Mouse (Mus musculus): ENCODE data around the gene Fcf1. TPM values are rescaled to one million over a fixed set of nuclear protein-coding genes. Genes with fewer than 3 reads are reported as not detected.

The Fcf1 gene
- polyA plus RNA-seq, 1 experiment from 2014 or later: 147 TPM

GRCm38 (mm10) chr12:84968831-84969655, 1.7 kb upstream of the Fcf1 start:
- H3K4me1 ChIP-seq (ENCODE audit: insufficient read depth): peaks cover 7% of the 10 kb centered on the region; the same call in 1 of the 2 replicates
- H3K4me2 ChIP-seq: peak overlapping the region; percentile 97
- peaks cover 16% of the 10 kb centered on the region for H3K36me3 ChIP-seq (ENCODE audit: insufficient read depth)
- WGBS: 74% methylated on average over 16 of the region's 16 CpGs
- ATAC-seq (ENCODE audit: insufficient read depth): no peak
- DNase-seq: no peak
- peak overlapping the region; percentile 82 for H3K4me3 ChIP-seq (ENCODE audit: low read depth, low read length)
- H3K9ac ChIP-seq: peak overlapping the region; percentile 82
- H3K9me3 ChIP-seq (ENCODE audit: low read depth, low read length): no peaks in the 10 kb centered on the region
- H3K27me3 ChIP-seq (ENCODE audit: insufficient read depth, low read length): no peaks in the 10 kb centered on the region
- H3K27ac ChIP-seq (ENCODE audit: low read depth): no peak overlapping the region
- no peak for TF ChIP-seq CTCF (IDR thresholded peaks at IDR 0.05; ENCODE audit: low read depth)

GRCm38 (mm10) chr12:84969656-84970427, 855 bp upstream of the Fcf1 start:
- Histone ChIP-seq H3K27ac (ENCODE audit: low read depth) (peak overlapping the region; percentile 50; the same call in 1 of the 2 replicates), H3K27me3 (ENCODE audit: insufficient read depth, low read length) (no peaks in the 10 kb centered on the region), H3K4me3 (ENCODE audit: low read depth, low read length) (peak overlapping the region; percentile 82), H3K4me2 (peak overlapping the region; percentile 97), H3K36me3 (ENCODE audit: insufficient read depth) (peaks cover 20% of the 10 kb centered on the region), H3K4me1 (ENCODE audit: insufficient read depth) (peaks cover 7% of the 10 kb centered on the region; the same call in 1 of the 2 replicates), H3K9me3 (ENCODE audit: low read depth, low read length) (no peaks in the 10 kb centered on the region), H3K9ac (peak overlapping the region; percentile 82)
- DNase-seq: no peak
- WGBS: 17% methylated on average over 15 of the region's 15 CpGs
- TF ChIP-seq CTCF (IDR thresholded peaks at IDR 0.05; ENCODE audit: low read depth): no peak
- peak; percentile 28; the same call in 1 of the 2 replicates for ATAC-seq (ENCODE audit: insufficient read depth)

- H3K9ac ChIP-seq: no peak overlapping the region
- no peak for DNase-seq
- H3K36me3 ChIP-seq (ENCODE audit: insufficient read depth): peaks cover 89% of the 10 kb centered on the region
- TF ChIP-seq CTCF (IDR thresholded peaks at IDR 0.05; ENCODE audit: low read depth): no peak
- no peak overlapping the region for H3K4me3 ChIP-seq (ENCODE audit: low read depth, low read length)
- no peaks in the 10 kb centered on the region for H3K4me1 ChIP-seq (ENCODE audit: insufficient read depth)
- no peak overlapping the region for H3K27ac ChIP-seq (ENCODE audit: low read depth)
- no peaks in the 10 kb centered on the region for H3K27me3 ChIP-seq (ENCODE audit: insufficient read depth, low read length)
- H3K4me2 ChIP-seq: no peak overlapping the region
- ATAC-seq (ENCODE audit: insufficient read depth): no peak
- H3K9me3 ChIP-seq (ENCODE audit: low read depth, low read length): no peaks in the 10 kb centered on the region
- 85% methylated on average over 2 of the region's 2 CpGs for WGBS
Measured at GRCm38 (mm10) chr12:84979264-84979862, 8.7 kb downstream of the Fcf1 start.

GRCm38 (mm10) chr12:84989456-84989855, 18.8 kb downstream of the Fcf1 start:
- H3K9ac ChIP-seq: no peak overlapping the region
- no peak overlapping the region for H3K4me3 ChIP-seq (ENCODE audit: low read depth, low read length)
- H3K4me2 ChIP-seq: no peak overlapping the region
- H3K36me3 ChIP-seq (ENCODE audit: insufficient read depth): peaks cover 5% of the 10 kb centered on the region; the same call in 1 of the 2 replicates
- no peak for TF ChIP-seq CTCF (IDR thresholded peaks at IDR 0.05; ENCODE audit: low read depth)
- H3K27me3 ChIP-seq (ENCODE audit: insufficient read depth, low read length): no peaks in the 10 kb centered on the region
- H3K4me1 ChIP-seq (ENCODE audit: insufficient read depth): no peaks in the 10 kb centered on the region
- DNase-seq (no peak), ATAC-seq (ENCODE audit: insufficient read depth) (no peak)
- H3K27ac ChIP-seq (ENCODE audit: low read depth): no peak overlapping the region
- H3K9me3 ChIP-seq (ENCODE audit: low read depth, low read length): no peaks in the 10 kb centered on the region
- WGBS: 71% methylated on average over 4 of the region's 4 CpGs

- Histone ChIP-seq H3K4me2 (peak overlapping the region; percentile 98), H3K27me3 (ENCODE audit: insufficient read depth, low read length) (no peaks in the 10 kb centered on the region), H3K36me3 (ENCODE audit: insufficient read depth) (0 out of 2 replicates have a peak, but pooled peaks cover 3% of the 10 kb centered on the region), H3K9ac (peak overlapping the region; percentile 35; the same call in 1 of the 2 replicates), H3K27ac (ENCODE audit: low read depth) (no peak overlapping the region), H3K9me3 (ENCODE audit: low read depth, low read length) (no peaks in the 10 kb centered on the region), H3K4me3 (ENCODE audit: low read depth, low read length) (peak overlapping the region; percentile 98; the same call in 1 of the 2 replicates), H3K4me1 (ENCODE audit: insufficient read depth) (peaks cover 14% of the 10 kb centered on the region; the same call in 1 of the 2 replicates)
- WGBS: 93% methylated on average over 9 of the region's 9 CpGs
- TF ChIP-seq CTCF (IDR thresholded peaks at IDR 0.05; ENCODE audit: low read depth): no peak
- DNase-seq (no peak), ATAC-seq (ENCODE audit: insufficient read depth) (no peak)
Measured at GRCm38 (mm10) chr12:84995112-84995761, 24.5 kb downstream of the Fcf1 start.

GRCm38 (mm10) chr12:84996083-84996496, 25.4 kb downstream of the Fcf1 start, which contains the start of gene Ylpm1:
Gene Ylpm1 (plus strand): TSS chr12:84996321.
- peak; percentile 98 for ATAC-seq (ENCODE audit: insufficient read depth)
- Histone ChIP-seq H3K4me2 (peak within 1 kb of the TSS; percentile 98), H3K27me3 (ENCODE audit: insufficient read depth, low read length) (no peaks in the 10 kb centered on the region), H3K36me3 (ENCODE audit: insufficient read depth) (0 out of 2 replicates have a peak, but pooled peaks cover 3% of the 10 kb centered on the region), H3K4me3 (ENCODE audit: low read depth, low read length) (peak within 1 kb of the TSS; percentile 98), H3K9me3 (ENCODE audit: low read depth, low read length) (no peaks in the 10 kb centered on the region), H3K4me1 (ENCODE audit: insufficient read depth) (peaks cover 14% of the 10 kb centered on the region; the same call in 1 of the 2 replicates), H3K27ac (ENCODE audit: low read depth) (peak within 1 kb of the TSS; percentile 88), H3K9ac (peak within 1 kb of the TSS; percentile 97)
- TF ChIP-seq CTCF (IDR thresholded peaks at IDR 0.05; ENCODE audit: low read depth): peak; percentile 62
- DNase-seq: peak; percentile 99
- WGBS: under 1% methylated on average over 45 of the region's 45 CpGs
